Mouse (Mus musculus) fibroblast of lung, adult 2 months (primary cell): ENCODE measurements around the gene Terb2.
"Not testable (repeated sequence)": the region's sequence is repeated elsewhere in the genome, so short reads cannot be mapped to it uniquely, and the experiment has no call there.

Source experiments
- DNase-seq: peaks from one replicate; pipeline ENCODE4 v3.0.0-alpha.2; 2011; ENCODE audit warnings: low read depth

The Terb2 gene

GRCm38 (mm10) chr2:122161542-122161941, 24.5 kb upstream of the Terb2 start:
- DNase-seq, result peak; percentile 53

GRCm38 (mm10) chr2:122162529-122162928, 23.5 kb upstream of the Terb2 start:
- no peak for DNase-seq

GRCm38 (mm10) chr2:122163430-122164195, 22.5 kb upstream of the Terb2 start:
- peak; percentile 38 for DNase-seq

- DNase-seq, result peak; percentile 59
These were observed 21.8 kb upstream of the Terb2 start for GRCm38 (mm10) chr2:122164293-122164692.

GRCm38 (mm10) chr2:122171292-122171691, 14.8 kb upstream of the Terb2 start:
- DNase-seq, result no peak

GRCm38 (mm10) chr2:122172188-122172587, 13.9 kb upstream of the Terb2 start:
- DNase-seq, result peak; percentile 82

GRCm38 (mm10) chr2:122180051-122180822, 5.8 kb upstream of the Terb2 start:
- no peak for DNase-seq

GRCm38 (mm10) chr2:122185086-122185485, 986 bp upstream of the Terb2 start:
- DNase-seq, result no peak

GRCm38 (mm10) chr2:122186751-122187150, 679 bp downstream of the Terb2 start:
- no peak for DNase-seq

- no peak for DNase-seq
These were observed 5.8 kb downstream of the Terb2 start for GRCm38 (mm10) chr2:122191849-122192248.

GRCm38 (mm10) chr2:122194509-122194929, 8.4 kb downstream of the Terb2 start:
- DNase-seq, result peak; percentile 21

- DNase-seq, result no peak
These were observed 15.4 kb downstream of the Terb2 start for GRCm38 (mm10) chr2:122201501-122201900.

GRCm38 (mm10) chr2:122206440-122207107, 20.5 kb downstream of the Terb2 start:
- DNase-seq, result no peak

- DNase-seq, result no peak
These were observed 24.6 kb downstream of the Terb2 start for GRCm38 (mm10) chr2:122210534-122211228.

- not testable (repeated sequence) for DNase-seq
These were observed 31.0 kb downstream of the Terb2 start for GRCm38 (mm10) chr2:122217075-122217474.

- no peak for DNase-seq
These were observed 32.2 kb downstream of the Terb2 start for GRCm38 (mm10) chr2:122218234-122218633.

- no peak for DNase-seq
These were observed 35.3 kb downstream of the Terb2 start for GRCm38 (mm10) chr2:122221378-122221777.

- DNase-seq, result no peak
These were observed 35.7 kb downstream of the Terb2 start for GRCm38 (mm10) chr2:122221798-122222197.

GRCm38 (mm10) chr2:122222272-122222671, 36.2 kb downstream of the Terb2 start:
- DNase-seq, result no peak

GRCm38 (mm10) chr2:122223654-122224053, 37.6 kb downstream of the Terb2 start:
- DNase-seq, result no peak

GRCm38 (mm10) chr2:122230395-122230794, 44.3 kb downstream of the Terb2 start:
- no peak for DNase-seq

GRCm38 (mm10) chr2:122231616-122232015, 45.5 kb downstream of the Terb2 start:
- no peak for DNase-seq
